Mouse (Mus musculus) hindbrain, embryonic 11.5 days (tissue): ENCODE results near the gene Npr2. TPM values are rescaled to one million over a fixed set of nuclear protein-coding genes. Genes with fewer than 3 reads are reported as not detected.

Experiments
- ATAC-seq: fragments of 200-750 bp; cut with Nextera tagmentation; 2 replicates; pipeline ENCODE4 v1.8.0; 2017; ENCODE audit warnings: mild to moderate bottlenecking, moderate TSS enrichment, moderate library complexity; ENCODE audit not compliant: low FRiP score
- DNase-seq: peaks from one replicate; pipeline ENCODE4 v3.0.0-alpha.2; 2015; ENCODE audit warnings: low spot score
- H3K27ac ChIP-seq: fragments of 300-500 bp; sonication (generic); 2 replicates; pipeline ENCODE4 v1.5.1; 2014; ENCODE audit warnings: mild to moderate bottlenecking, low read depth, low read length
- H3K27me3 ChIP-seq: fragments of 300-500 bp; sonication (generic); 2 replicates; pipeline ENCODE4 v1.6.1; 2014; ENCODE audit warnings: mild to moderate bottlenecking, low read length, moderate library complexity, mixed read lengths; ENCODE audit not compliant: control insufficient read depth, insufficient read depth
- H3K36me3 ChIP-seq: fragments of 300-500 bp; sonication (generic); 2 replicates; pipeline ENCODE4 v1.6.1; 2014; ENCODE audit warnings: mild to moderate bottlenecking, low read length, moderate library complexity, mixed read lengths; ENCODE audit not compliant: control insufficient read depth, insufficient read depth
- H3K4me1 ChIP-seq: fragments of 300-500 bp; sonication (generic); replicated peaks from 2 replicates; pipeline ENCODE4 v1.6.1; 2014; ENCODE audit warnings: low read length, mixed read lengths; ENCODE audit not compliant: control insufficient read depth, insufficient read depth
- H3K4me2 ChIP-seq: fragments of 300-500 bp; sonication (generic); replicated peaks from 2 replicates; pipeline ENCODE4 v1.6.1; 2014; ENCODE audit warnings: mild to moderate bottlenecking, low read depth, low read length
- H3K4me3 ChIP-seq: fragments of 300-500 bp; sonication (generic); 2 replicates; pipeline ENCODE4 v1.5.1; 2014; ENCODE audit warnings: low read depth, low read length
- H3K9ac ChIP-seq: fragments of 300-500 bp; sonication (generic); 2 replicates; pipeline ENCODE4 v1.6.1; 2014; ENCODE audit warnings: low read depth, low read length
- H3K9me3 ChIP-seq: fragments of 300-500 bp; sonication (generic); 2 replicates; pipeline ENCODE4 v1.6.1; 2016; ENCODE audit warnings: low read length; ENCODE audit not compliant: control insufficient read depth
- WGBS: fragments of 180-500 bp; shearing (Covaris S2); extraction: QIAGEN DNeasy Blood & Tissue Kit; methylation state at CpG from one replicate; pipeline ENCODE4 v1.1.7; 2014; 5-methylcytosine and 5-hydroxymethylcytosine counted together
- polyA plus RNA-seq: library from polyadenylated mRNA; unstranded; fragments of >200 nt; fragmentation: Nextera tagmentation; extraction: Ambion mirVana; gene quantifications from 2 replicates; pipeline ENCODE4 v1.2.1, GENCODE M21; 2014

Npr2 gene
- polyA plus RNA-seq, 1 experiment from 2014 or later, result 19.9 TPM

GRCm38 (mm10) chr4:43674974-43675373 is 43.2 kb downstream of the Npr2 start:
- 74% methylated on average over 5 of the region's 5 CpGs for WGBS
- Histone ChIP-seq H3K36me3 (no peaks in the 10 kb centered on the region), H3K9ac (no peak overlapping the region)

GRCm38 (mm10) chr4:43675608-43676007 is 43.9 kb downstream of the Npr2 start:
- Histone ChIP-seq H3K9me3 (no peaks in the 10 kb centered on the region), H3K27me3 (no peaks in the 10 kb centered on the region), H3K4me1 (no peaks in the 10 kb centered on the region), H3K36me3 (no peaks in the 10 kb centered on the region), H3K4me2 (no peak overlapping the region), H3K4me3 (no peak overlapping the region), H3K27ac (no peak overlapping the region), H3K9ac (no peak overlapping the region)
- DNase-seq (no peak), ATAC-seq (no peak)
- WGBS, result 82% methylated on average over 4 of the region's 4 CpGs

More at GRCm38 (mm10) chr4:43674974-43675373, 43.2 kb downstream of the Npr2 start:
- H3K4me1 ChIP-seq, result no peaks in the 10 kb centered on the region
- H3K4me3 ChIP-seq, result no peak overlapping the region
- no peaks in the 10 kb centered on the region for H3K9me3 ChIP-seq
- ATAC-seq (no peak), DNase-seq (no peak)
- H3K4me2 ChIP-seq, result no peak overlapping the region
- H3K27me3 ChIP-seq, result no peaks in the 10 kb centered on the region
- H3K27ac ChIP-seq, result no peak overlapping the region

GRCm38 (mm10) chr4:43678541-43678940 is 46.8 kb downstream of the Npr2 start:
- DNase-seq, result no peak
- Histone ChIP-seq H3K27ac (no peak overlapping the region), H3K4me3 (no peak overlapping the region), H3K9ac (no peak overlapping the region), H3K4me2 (no peak overlapping the region), H3K27me3 (no peaks in the 10 kb centered on the region), H3K4me1 (no peaks in the 10 kb centered on the region), H3K9me3 (no peaks in the 10 kb centered on the region), H3K36me3 (no peaks in the 10 kb centered on the region)
- WGBS, result 86% methylated on average over 6 of the region's 6 CpGs
- ATAC-seq, result no peak

GRCm38 (mm10) chr4:43679416-43680043 is 47.8 kb downstream of the Npr2 start:
- Histone ChIP-seq H3K4me2 (no peak overlapping the region), H3K36me3 (no peaks in the 10 kb centered on the region)

GRCm38 (mm10) chr4:43690021-43690420 is 58.3 kb downstream of the Npr2 start:
- Histone ChIP-seq H3K9ac (no peak overlapping the region), H3K4me3 (no peak overlapping the region), H3K4me2 (no peak overlapping the region), H3K36me3 (no peaks in the 10 kb centered on the region), H3K27ac (no peak overlapping the region), H3K9me3 (no peaks in the 10 kb centered on the region), H3K27me3 (no peaks in the 10 kb centered on the region), H3K4me1 (no peaks in the 10 kb centered on the region)
- DNase-seq, result no peak
- ATAC-seq, result no peak
- 94% methylated on average over 17 of the region's 17 CpGs for WGBS

More at GRCm38 (mm10) chr4:43679416-43680043, 47.8 kb downstream of the Npr2 start:
- DNase-seq, result no peak
- no peak for ATAC-seq
- Histone ChIP-seq H3K4me3 (no peak overlapping the region), H3K9ac (no peak overlapping the region), H3K4me1 (no peaks in the 10 kb centered on the region), H3K27ac (no peak overlapping the region), H3K9me3 (no peaks in the 10 kb centered on the region), H3K27me3 (no peaks in the 10 kb centered on the region)
- 90% methylated on average over 7 of the region's 7 CpGs for WGBS

GRCm38 (mm10) chr4:43691026-43691425 is 59.3 kb downstream of the Npr2 start:
- Histone ChIP-seq H3K27me3 (no peaks in the 10 kb centered on the region), H3K4me3 (no peak overlapping the region), H3K9me3 (no peaks in the 10 kb centered on the region), H3K36me3 (no peaks in the 10 kb centered on the region), H3K27ac (no peak overlapping the region), H3K9ac (no peak overlapping the region), H3K4me1 (no peaks in the 10 kb centered on the region), H3K4me2 (no peak overlapping the region)
- 82% methylated on average over 5 of the region's 5 CpGs for WGBS
- no peak for DNase-seq
- ATAC-seq, result no peak

- Histone ChIP-seq H3K4me1 (no peaks in the 10 kb centered on the region), H3K27me3 (no peaks in the 10 kb centered on the region), H3K4me3 (no peak overlapping the region), H3K4me2 (no peak overlapping the region), H3K36me3 (no peaks in the 10 kb centered on the region), H3K9me3 (no peaks in the 10 kb centered on the region), H3K9ac (no peak overlapping the region), H3K27ac (no peak overlapping the region)
- ATAC-seq (no peak), DNase-seq (no peak)
- 86% methylated on average over 5 of the region's 5 CpGs for WGBS
These were observed 62.1 kb downstream of the Npr2 start for GRCm38 (mm10) chr4:43693806-43694241.

- Histone ChIP-seq H3K9ac (no peak overlapping the region), H3K4me1 (no peaks in the 10 kb centered on the region), H3K9me3 (no peaks in the 10 kb centered on the region), H3K27me3 (no peaks in the 10 kb centered on the region), H3K27ac (no peak overlapping the region), H3K4me3 (no peak overlapping the region), H3K36me3 (no peaks in the 10 kb centered on the region), H3K4me2 (no peak overlapping the region)
- 94% methylated on average over 1 of the region's 1 CpGs for WGBS
- DNase-seq (no peak), ATAC-seq (no peak)
These were observed 62.9 kb downstream of the Npr2 start for GRCm38 (mm10) chr4:43694439-43695248.

- DNase-seq, result no peak
- H3K4me3 ChIP-seq, result no peak overlapping the region
- no peaks in the 10 kb centered on the region for H3K4me1 ChIP-seq
- H3K36me3 ChIP-seq, result no peaks in the 10 kb centered on the region
- H3K9ac ChIP-seq, result no peak overlapping the region
- H3K27ac ChIP-seq, result no peak overlapping the region
- H3K9me3 ChIP-seq, result no peaks in the 10 kb centered on the region
- H3K27me3 ChIP-seq, result no peaks in the 10 kb centered on the region
- ATAC-seq, result no peak
- WGBS, result 38% methylated on average over 9 of the region's 9 CpGs
- no peak overlapping the region for H3K4me2 ChIP-seq
These were observed 63.5 kb downstream of the Npr2 start for GRCm38 (mm10) chr4:43695249-43695671.
